Mouse (Mus musculus) heart, embryonic 13.5 days (tissue): ENCODE results near the gene Psmc5. TPM values are rescaled to one million over a fixed set of nuclear protein-coding genes. Genes with fewer than 3 reads are reported as not detected.
"Not testable (repeated sequence)": the region's sequence is repeated elsewhere in the genome, so short reads cannot be mapped to it uniquely, and the experiment has no call there.

Experiments
- ATAC-seq: fragments of 200-750 bp; cut with Nextera tagmentation; 2 replicates; pipeline ENCODE4 v1.8.0; 2017; ENCODE audit warnings: moderate TSS enrichment; ENCODE audit not compliant: insufficient number of reproducible peaks, low FRiP score, low TSS enrichment; ENCODE audit errors: extremely low read depth
- H3K27ac ChIP-seq: fragments of 300-500 bp; sonication (generic); replicated peaks from 2 replicates; pipeline ENCODE4 v1.5.1; 2015; ENCODE audit warnings: moderate library complexity, mild to moderate bottlenecking, inconsistent platforms
- H3K27me3 ChIP-seq: fragments of 300-500 bp; sonication (generic); replicated peaks from 2 replicates; pipeline ENCODE4 v1.6.1; 2015; ENCODE audit warnings: mild to moderate bottlenecking, inconsistent platforms
- H3K36me3 ChIP-seq: fragments of 300-500 bp; sonication (generic); 2 replicates; pipeline ENCODE4 v1.6.1; 2015; ENCODE audit warnings: mild to moderate bottlenecking, inconsistent platforms
- H3K4me1 ChIP-seq: fragments of 300-500 bp; sonication (generic); 2 replicates; pipeline ENCODE4 v1.6.1; 2015; ENCODE audit warnings: inconsistent platforms
- H3K4me2 ChIP-seq: fragments of 300-500 bp; sonication (generic); 2 replicates; pipeline ENCODE4 v1.6.1; 2015; ENCODE audit warnings: inconsistent platforms, mild to moderate bottlenecking, moderate library complexity
- H3K4me3 ChIP-seq: fragments of 300-500 bp; sonication (generic); 2 replicates; pipeline ENCODE4 v1.5.1; 2015; ENCODE audit warnings: moderate library complexity, mild to moderate bottlenecking, inconsistent platforms
- H3K9ac ChIP-seq: fragments of 300-500 bp; sonication (generic); 2 replicates; pipeline ENCODE4 v1.6.1; 2015; ENCODE audit warnings: inconsistent platforms, mild to moderate bottlenecking, moderate library complexity
- H3K9me3 ChIP-seq: fragments of 300-500 bp; sonication (generic); 2 replicates; pipeline ENCODE4 v1.6.1; 2016; ENCODE audit warnings: inconsistent platforms
- WGBS: fragments of 180-500 bp; shearing (Covaris S2); methylation state at CpG from one replicate; pipeline ENCODE4 v1.1.7; 2015; ENCODE audit warnings: mixed read lengths; 5-methylcytosine and 5-hydroxymethylcytosine counted together
- polyA plus RNA-seq: library from polyadenylated mRNA; unstranded; fragments of >200 nt; fragmentation: Nextera tagmentation; extraction: Ambion mirVana; gene quantifications from 2 replicates; pipeline ENCODE4 v1.2.1, GENCODE M21; 2015

Psmc5 gene
- 229 and 256 TPM in 2 replicates for polyA plus RNA-seq

GRCm38 (mm10) chr11:106255685-106256451 lies at the start of gene Psmc5, which contains the start of gene Ftsj3:
Psmc5 (plus strand) TSS chr11:106256154.
Ftsj3 (minus strand) TSS chr11:106256079.
- Histone ChIP-seq H3K9ac (peak within 1 kb of the TSS; percentile 89), H3K4me1 (peaks cover 25% of the 10 kb centered on the region), H3K4me3 (peak within 1 kb of the TSS; percentile 80), H3K4me2 (peak within 1 kb of the TSS; percentile 99), H3K27ac (peak within 1 kb of the TSS; percentile 74), H3K36me3 (peaks cover 68% of the 10 kb centered on the region), H3K9me3 (no peaks in the 10 kb centered on the region), H3K27me3 (no peaks in the 10 kb centered on the region)
- peak; percentile 85 for ATAC-seq
- WGBS: under 1% methylated on average over 42 of the region's 42 CpGs

GRCm38 (mm10) chr11:106212771-106213170 lies 43.2 kb upstream of the Psmc5 start:
- peaks cover 57% of the 10 kb centered on the region for H3K36me3 ChIP-seq
- no peaks in the 10 kb centered on the region for H3K27me3 ChIP-seq
- no peak overlapping the region for H3K9ac ChIP-seq
- H3K9me3 ChIP-seq: no peaks in the 10 kb centered on the region
- WGBS: 85% methylated on average over 8 of the region's 8 CpGs
- H3K4me3 ChIP-seq: no peak overlapping the region
- no peak overlapping the region for H3K4me2 ChIP-seq
- ATAC-seq: no peak
- peaks cover 16% of the 10 kb centered on the region for H3K4me1 ChIP-seq
- no peak overlapping the region for H3K27ac ChIP-seq

- H3K9ac ChIP-seq: peak overlapping the region; percentile 95
- peaks cover 28% of the 10 kb centered on the region for H3K4me1 ChIP-seq
- H3K36me3 ChIP-seq: peaks cover 36% of the 10 kb centered on the region
- WGBS: 86% methylated on average over 5 of the region's 5 CpGs
- no peaks in the 10 kb centered on the region for H3K9me3 ChIP-seq
- H3K27ac ChIP-seq: no peak overlapping the region
- H3K4me3 ChIP-seq: peak overlapping the region; percentile 83
- no peak for ATAC-seq
- H3K27me3 ChIP-seq: no peaks in the 10 kb centered on the region
- H3K4me2 ChIP-seq: peak overlapping the region; percentile 82
Observed at GRCm38 (mm10) chr11:106214856-106215255, 41.1 kb upstream of the Psmc5 start.

- Histone ChIP-seq H3K4me3 (peak overlapping the region; percentile 83), H3K9ac (peak overlapping the region; percentile 95), H3K36me3 (peaks cover 30% of the 10 kb centered on the region), H3K27me3 (no peaks in the 10 kb centered on the region), H3K9me3 (no peaks in the 10 kb centered on the region), H3K4me1 (peaks cover 28% of the 10 kb centered on the region), H3K27ac (peak overlapping the region; percentile 97), H3K4me2 (peak overlapping the region; percentile 82)
- WGBS: 20% methylated on average over 7 of the region's 7 CpGs
- ATAC-seq: no peak
Observed at GRCm38 (mm10) chr11:106215450-106215859, 40.5 kb upstream of the Psmc5 start.

GRCm38 (mm10) chr11:106215927-106216729 lies 39.8 kb upstream of the Psmc5 start, which contains the start of gene Ccdc47:
Ccdc47 (minus strand) TSS chr11:106216344.
- WGBS: under 1% methylated on average over 46 of the region's 46 CpGs
- H3K9ac ChIP-seq: peak within 1 kb of the TSS; percentile 99
- no peaks in the 10 kb centered on the region for H3K27me3 ChIP-seq
- no peaks in the 10 kb centered on the region for H3K9me3 ChIP-seq
- peaks cover 28% of the 10 kb centered on the region for H3K4me1 ChIP-seq
- peak within 1 kb of the TSS; percentile 97 for H3K27ac ChIP-seq
- H3K36me3 ChIP-seq: peaks cover 24% of the 10 kb centered on the region
- peak within 1 kb of the TSS; percentile 83 for H3K4me3 ChIP-seq
- ATAC-seq: peak; percentile 92
- H3K4me2 ChIP-seq: peak within 1 kb of the TSS; percentile 82

GRCm38 (mm10) chr11:106216730-106217490 lies 39.0 kb upstream of the Psmc5 start, which contains the start of gene Ddx42:
Ddx42 (plus strand) TSS chr11:106216926.
- H3K9me3 ChIP-seq: no peaks in the 10 kb centered on the region
- H3K36me3 ChIP-seq: peaks cover 17% of the 10 kb centered on the region
- WGBS: under 1% methylated on average over 70 of the region's 70 CpGs
- peak within 1 kb of the TSS; percentile 99 for H3K9ac ChIP-seq
- H3K27ac ChIP-seq: peak within 1 kb of the TSS; percentile 97
- peak within 1 kb of the TSS; percentile 83 for H3K4me3 ChIP-seq
- ATAC-seq: peak; percentile 89
- H3K4me2 ChIP-seq: peak within 1 kb of the TSS; percentile 82
- no peaks in the 10 kb centered on the region for H3K27me3 ChIP-seq
- peaks cover 28% of the 10 kb centered on the region for H3K4me1 ChIP-seq

- Histone ChIP-seq H3K36me3 (peaks cover 21% of the 10 kb centered on the region), H3K27ac (no peak overlapping the region), H3K27me3 (no peaks in the 10 kb centered on the region), H3K4me2 (no peak overlapping the region), H3K9ac (no peak overlapping the region), H3K4me1 (peaks cover 15% of the 10 kb centered on the region), H3K9me3 (no peaks in the 10 kb centered on the region), H3K4me3 (no peak overlapping the region)
- ATAC-seq: no peak
- 85% methylated on average over 3 of the region's 3 CpGs for WGBS
Observed at GRCm38 (mm10) chr11:106220603-106221002, 35.4 kb upstream of the Psmc5 start.

- not testable (repeated sequence) for H3K9me3 ChIP-seq, H3K27me3 ChIP-seq, ATAC-seq, H3K27ac ChIP-seq, H3K4me3 ChIP-seq, H3K4me2 ChIP-seq, H3K4me1 ChIP-seq, H3K9ac ChIP-seq
- WGBS: 79% methylated on average over 8 of the region's 8 CpGs
- H3K36me3 ChIP-seq: peaks cover 87% of the 10 kb centered on the region
Observed at GRCm38 (mm10) chr11:106233978-106234377, 22.0 kb upstream of the Psmc5 start.

- no peak overlapping the region for H3K27ac ChIP-seq
Observed at GRCm38 (mm10) chr11:106246834-106247233, 9.1 kb upstream of the Psmc5 start.

GRCm38 (mm10) chr11:106249326-106249725 lies 6.6 kb upstream of the Psmc5 start:
- Histone ChIP-seq H3K4me3 (no peak overlapping the region), H3K27ac (no peak overlapping the region), H3K9ac (no peak overlapping the region), H3K4me2 (no peak overlapping the region), H3K9me3 (peaks cover 7% of the 10 kb centered on the region), H3K4me1 (peaks cover 3% of the 10 kb centered on the region), H3K27me3 (no peaks in the 10 kb centered on the region), H3K36me3 (peaks cover 99% of the 10 kb centered on the region)
- no peak for ATAC-seq
- WGBS: 81% methylated on average over 7 of the region's 7 CpGs

More at GRCm38 (mm10) chr11:106246834-106247233, 9.1 kb upstream of the Psmc5 start:
- H3K4me1 ChIP-seq: no peaks in the 10 kb centered on the region
- no peak overlapping the region for H3K4me3 ChIP-seq
- WGBS: 100% methylated on average over 1 of the region's 1 CpGs
- peaks cover 7% of the 10 kb centered on the region for H3K9me3 ChIP-seq
- H3K36me3 ChIP-seq: peaks cover 99% of the 10 kb centered on the region
- ATAC-seq: no peak
- H3K9ac ChIP-seq: no peak overlapping the region
- H3K4me2 ChIP-seq: no peak overlapping the region
- H3K27me3 ChIP-seq: no peaks in the 10 kb centered on the region
